Mouse (Mus musculus): ENCODE measurements at regions not wholly inside any gene's neighbourhood (a gene's known extent, or its start where the extent isn't known, plus 50 kb on each side); places are given as distances from the start of the nearest gene placed in this dataset.

DNA sequence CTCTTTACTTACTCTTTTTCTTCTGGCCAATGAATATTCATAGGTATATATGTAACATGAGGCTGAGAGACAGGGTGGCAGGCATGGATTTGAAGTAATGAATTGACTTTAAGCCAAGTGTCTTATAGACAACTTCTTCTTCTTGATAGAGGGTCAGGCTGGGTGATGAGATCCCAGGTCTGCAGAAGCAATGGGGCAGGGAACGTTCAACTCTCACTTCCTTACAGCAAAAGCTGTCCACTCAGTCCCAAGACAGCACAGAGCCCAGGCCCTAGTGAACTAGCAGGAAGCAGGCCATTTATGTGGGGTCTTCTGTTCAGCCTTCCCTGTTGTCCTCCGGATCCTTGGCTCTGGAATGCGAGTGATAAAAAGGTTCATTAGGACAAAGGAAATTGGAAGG, 52.6 kb upstream of the Lclat1 start:
- no peak for DNase-seq (ENCODE audit: low read depth, low spot score)
- Histone ChIP-seq H3K9ac (ENCODE audit: control insufficient read depth, low read depth, low read length, poor library complexity, severe bottlenecking) (no peak overlapping the region), H3K4me3 (ENCODE audit: control insufficient read depth in 1 of 2, insufficient read depth in 1 of 2, low read depth in 2 of 2, low read length in 2 of 2) (no peak overlapping the region)

DNA sequence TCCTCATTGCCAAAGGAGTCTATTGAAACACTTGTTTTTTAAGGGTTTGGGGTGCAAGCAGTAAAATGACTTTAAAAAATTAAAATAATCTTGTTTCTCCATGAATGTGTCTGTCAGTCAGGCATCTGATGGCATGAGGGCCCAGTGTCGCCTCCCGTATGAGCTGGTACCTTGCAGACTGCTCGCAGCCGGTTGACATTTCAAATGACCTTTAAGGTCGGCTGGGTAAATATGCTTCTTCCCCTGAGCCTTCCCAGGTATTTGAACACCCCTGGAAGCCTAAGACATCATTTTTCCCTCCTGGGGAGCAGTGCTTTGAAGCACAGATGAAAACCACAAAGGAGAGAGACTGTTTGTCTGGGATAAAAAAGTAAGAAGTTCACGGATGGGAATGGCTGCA, 52.2 kb upstream of the Lclat1 start:
- no peak overlapping the region for H3K9ac ChIP-seq (ENCODE audit: control insufficient read depth, low read depth, low read length, poor library complexity, severe bottlenecking)
- H3K4me3 ChIP-seq (ENCODE audit: control insufficient read depth in 1 of 2, insufficient read depth in 1 of 2, low read depth in 2 of 2, low read length in 2 of 2) = no peak overlapping the region
- H3K4me1 ChIP-seq (ENCODE audit: control insufficient read depth in 1 of 2, insufficient read depth in 2 of 2, low read length in 2 of 2) = no peaks in the 10 kb centered on the region
- no peaks in the 10 kb centered on the region for H3K9me3 ChIP-seq (replicated peaks; ENCODE audit: insufficient read depth, low read length)
- H3K79me2 ChIP-seq (ENCODE audit: control insufficient read depth, insufficient read depth, low read length, poor library complexity) = no peaks in the 10 kb centered on the region
- no peaks in the 10 kb centered on the region for H3K36me3 ChIP-seq (ENCODE audit: control insufficient read depth in 1 of 2, insufficient read depth in 2 of 2, low read length in 2 of 2)
- no peak overlapping the region for H3K27ac ChIP-seq (ENCODE audit: control insufficient read depth, low read depth, low read length)
- no peak for DNase-seq (ENCODE audit: low read depth, low spot score)
- TF ChIP-seq MAX (IDR thresholded peaks at IDR 0.05; ENCODE audit: low read length) (no peak), BHLHE40 (IDR thresholded peaks at IDR 0.05; ENCODE audit: borderline replicate concordance, low read depth, low read length) (no peak), SIN3A (IDR thresholded peaks at IDR 0.05; ENCODE audit: low read length) (no peak), ETS1 (IDR thresholded peaks at IDR 0.05; ENCODE audit: low read depth, low read length) (no peak), MYC (IDR thresholded peaks at IDR 0.05; ENCODE audit: low read depth, low read length) (no peak)
- 0 out of 4 replicates have a peak, but pooled peaks cover 0 to 2% of the 10 kb centered on the region in 2 experiments for H3K27me3 ChIP-seq (ENCODE audit: control insufficient read depth in 1 of 2, insufficient read depth in 2 of 2, low read length in 2 of 2)

More for the DNA sequence above, 52.6 kb upstream of the Lclat1 start:
- Histone ChIP-seq H3K27me3 (ENCODE audit: control insufficient read depth in 1 of 2, insufficient read depth in 2 of 2, low read length in 2 of 2) (0 out of 4 replicates have a peak, but pooled peaks cover 0 to 2% of the 10 kb centered on the region in 2 experiments), H3K9me3 (replicated peaks; ENCODE audit: insufficient read depth, low read length) (no peaks in the 10 kb centered on the region), H3K27ac (ENCODE audit: control insufficient read depth, low read depth, low read length) (no peak overlapping the region), H3K79me2 (ENCODE audit: control insufficient read depth, insufficient read depth, low read length, poor library complexity) (no peaks in the 10 kb centered on the region), H3K36me3 (ENCODE audit: control insufficient read depth in 1 of 2, insufficient read depth in 2 of 2, low read length in 2 of 2) (no peaks in the 10 kb centered on the region), H3K4me1 (ENCODE audit: control insufficient read depth in 1 of 2, insufficient read depth in 2 of 2, low read length in 2 of 2) (no peaks in the 10 kb centered on the region)
- no peak for TF ChIP-seq TAL1 (IDR thresholded peaks at IDR 0.05; ENCODE audit: low read length)
- no peak for TF ChIP-seq NRF1 (IDR thresholded peaks at IDR 0.05; ENCODE audit: insufficient read depth, low read depth, low read length, poor library complexity, severe bottlenecking)
- TF ChIP-seq E2F4 (IDR thresholded peaks at IDR 0.05; ENCODE audit: borderline replicate concordance, low read depth, low read length) = no peak
- TF ChIP-seq POLR2AphosphoS5 (IDR thresholded peaks at IDR 0.05; ENCODE audit: borderline replicate concordance, low read depth, low read length) = no peak
- no peak for TF ChIP-seq CTCF (IDR thresholded peaks at IDR 0.05 in 2 of 3, conservative IDR thresholded peaks at IDR 0.05 in 1 of 3; ENCODE audit: control insufficient read depth in 1 of 3, insufficient read depth in 1 of 3, low read depth in 2 of 3, low read length in 3 of 3, poor library complexity in 1 of 3, severe bottlenecking in 1 of 3)
- no peak for TF ChIP-seq GABPA (IDR thresholded peaks at IDR 0.05; ENCODE audit: low read depth, low read length)
- TF ChIP-seq MAZ (IDR thresholded peaks at IDR 0.05; ENCODE audit: low read depth, low read length) = no peak
- no peak for TF ChIP-seq TBP (IDR thresholded peaks at IDR 0.05; ENCODE audit: low read depth, low read length)
- no peak for TF ChIP-seq JUND (IDR thresholded peaks at IDR 0.05; ENCODE audit: low read depth, low read length)
- no peak for TF ChIP-seq MAX (IDR thresholded peaks at IDR 0.05; ENCODE audit: low read length)
- no peak for TF ChIP-seq POLR2AphosphoS2 (IDR thresholded peaks at IDR 0.05; ENCODE audit: low read length)
- TF ChIP-seq RCOR1 (IDR thresholded peaks at IDR 0.05; ENCODE audit: low read depth, low read length) = no peak
- no peak for TF ChIP-seq BHLHE40 (IDR thresholded peaks at IDR 0.05; ENCODE audit: borderline replicate concordance, low read depth, low read length)
- no peak for TF ChIP-seq ELF1 (IDR thresholded peaks at IDR 0.05; ENCODE audit: low read depth, low read length)
- TF ChIP-seq MYC (IDR thresholded peaks at IDR 0.05; ENCODE audit: low read depth, low read length) = no peak
- TF ChIP-seq MYB (IDR thresholded peaks at IDR 0.05; ENCODE audit: low read depth, low read length) = no peak
- no peak for TF ChIP-seq CHD1 (IDR thresholded peaks at IDR 0.05; ENCODE audit: low read depth, low read length)
- TF ChIP-seq TCF12 (IDR thresholded peaks at IDR 0.05; ENCODE audit: low read depth, low read length) = no peak

Measured in MEL (cell line).